Mouse (Mus musculus) small intestine, adult 2 months (tissue): ENCODE data around the gene Wdr78. TPM values are rescaled to one million over a fixed set of nuclear protein-coding genes. Genes with fewer than 3 reads are reported as not detected.
A peak's percentile ranks its signal among the peaks of the same experiment; 100 is the strongest.

ENCODE experiments used
- H3K27ac ChIP-seq: fragments of 200-500 bp; 2 replicates; pipeline ENCODE4 v1.5.1; 2012; ENCODE audit warnings: low read depth, low read length, control low read depth, inconsistent platforms; ENCODE audit not compliant: insufficient read depth
- H3K27me3 ChIP-seq: fragments of 200-500 bp; 2 replicates; pipeline ENCODE4 v1.6.1; 2012; ENCODE audit warnings: mild to moderate bottlenecking, moderate library complexity, low read length, inconsistent platforms; ENCODE audit not compliant: control insufficient read depth, insufficient read depth
- H3K36me3 ChIP-seq: fragments of 200-500 bp; 2 replicates; pipeline ENCODE4 v1.6.1; 2012; ENCODE audit warnings: mild to moderate bottlenecking, low read length, control low read depth, inconsistent platforms; ENCODE audit not compliant: control insufficient read depth, insufficient read depth
- H3K4me1 ChIP-seq: fragments of 200-500 bp; 2 replicates; pipeline ENCODE4 v1.6.1; 2012; ENCODE audit warnings: low read length, inconsistent platforms, mixed read lengths; ENCODE audit not compliant: control insufficient read depth, insufficient read depth, insufficient read length
- H3K4me3 ChIP-seq: fragments of 200-500 bp; 2 replicates; pipeline ENCODE4 v1.5.1; 2012; ENCODE audit warnings: low read depth, mild to moderate bottlenecking, control low read depth, inconsistent platforms, low read length, moderate library complexity
- CTCF ChIP-seq: fragments of 200-500 bp; IDR thresholded peaks from 2 replicates; pipeline ENCODE4 v1.5.1; 2012; ENCODE audit warnings: low read depth, mild to moderate bottlenecking, control low read depth, inconsistent platforms, low read length, moderate library complexity, mixed read lengths; ENCODE audit not compliant: insufficient replicate concordance, insufficient read length; ENCODE audit errors: extremely low read depth
- POLR2A ChIP-seq: fragments of 200-500 bp; IDR thresholded peaks from 2 replicates; pipeline ENCODE4 v1.6.1; 2012; ENCODE audit warnings: low read depth, mild to moderate bottlenecking, control low read depth, inconsistent platforms, low read length, moderate library complexity
- WGBS: fragments of 180-500 bp; shearing (Covaris S2); methylation state at CpG from one replicate; pipeline ENCODE4 v1.1.7; 2018; 5-methylcytosine and 5-hydroxymethylcytosine counted together
- polyA plus RNA-seq: library from polyadenylated mRNA; depleted of rRNA; stranded (reverse); fragments of >200 nt; gene quantifications from 2 replicates; pipeline ENCODE4 v1.2.3, GENCODE M21; 2012

Gene Wdr78
- polyA plus RNA-seq, 1 experiment = 0.09 TPM

DNA sequence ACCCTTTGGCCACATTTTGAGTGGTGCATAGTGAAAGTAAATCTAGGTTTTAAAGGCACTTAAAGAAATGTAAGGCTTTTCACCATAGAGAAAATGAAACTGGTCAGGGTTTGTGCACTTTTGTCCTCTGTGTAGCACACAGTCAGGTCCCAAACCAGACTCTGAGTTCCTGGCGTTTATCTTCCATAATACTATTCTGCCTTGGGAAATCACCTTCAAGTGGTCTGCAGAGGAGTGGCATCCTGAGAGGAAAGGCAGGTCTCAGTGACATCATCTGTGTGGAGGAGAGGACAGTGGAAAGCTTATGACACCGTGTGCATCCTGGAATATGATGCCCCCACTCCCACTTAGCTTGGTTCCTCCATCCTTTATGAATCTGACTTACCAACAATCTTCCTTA, 8.7 kb upstream of the Wdr78 start:
- Histone ChIP-seq H3K27me3 (no peaks in the 10 kb centered on the region), H3K4me3 (peak overlapping the region; percentile 7; the same call in 1 of the 2 replicates), H3K27ac (peak overlapping the region; percentile 58; the same call in 1 of the 2 replicates), H3K36me3 (peaks cover 2% of the 10 kb centered on the region; the same call in 1 of the 2 replicates), H3K4me1 (peaks cover 13% of the 10 kb centered on the region; the same call in 1 of the 2 replicates)
- WGBS = 24% methylated on average over 2 of the region's 2 CpGs
- TF ChIP-seq CTCF (no peak), POLR2A (no peak)

DNA sequence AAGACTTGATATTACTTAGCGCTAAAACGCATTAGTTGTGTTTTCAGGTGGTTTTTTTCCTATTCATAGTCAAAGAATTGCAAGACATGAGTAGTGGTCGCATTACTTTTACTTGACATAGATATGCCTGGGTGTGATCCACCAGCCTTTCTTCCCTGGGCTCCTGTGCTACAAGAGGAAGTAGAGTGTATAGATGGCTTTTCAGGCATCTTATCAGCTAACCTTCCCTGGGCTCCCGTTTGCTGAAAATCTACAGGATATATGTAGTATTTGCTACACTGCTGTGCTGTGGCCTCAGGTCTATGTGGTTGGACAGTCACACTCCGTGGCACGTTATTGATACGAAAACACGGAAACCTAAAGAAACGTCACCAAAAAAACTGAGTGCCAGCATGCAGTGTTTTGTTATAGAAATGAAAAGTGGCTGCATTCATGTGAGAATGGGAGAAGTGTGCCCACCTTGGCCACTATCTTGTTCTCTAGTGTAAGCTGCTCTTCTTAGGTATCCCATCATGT, 6.6 kb upstream of the Wdr78 start:
- H3K4me1 ChIP-seq = peaks cover 11% of the 10 kb centered on the region; the same call in 1 of the 2 replicates
- 40% methylated on average over 9 of the region's 9 CpGs for WGBS
- no peak overlapping the region for H3K27ac ChIP-seq
- TF ChIP-seq POLR2A = no peak
- TF ChIP-seq CTCF = no peak
- H3K4me3 ChIP-seq = no peak overlapping the region
- H3K27me3 ChIP-seq = no peaks in the 10 kb centered on the region
- peaks cover 2% of the 10 kb centered on the region; the same call in 1 of the 2 replicates for H3K36me3 ChIP-seq

- no peak for TF ChIP-seq POLR2A
- TF ChIP-seq CTCF = no peak
- WGBS = under 1% methylated on average over 3 of the region's 3 CpGs
- H3K4me1 ChIP-seq = peaks cover 11% of the 10 kb centered on the region; the same call in 1 of the 2 replicates
- no peaks in the 10 kb centered on the region for H3K27me3 ChIP-seq
- H3K27ac ChIP-seq = no peak overlapping the region
- H3K4me3 ChIP-seq = no peak overlapping the region; the same call in 1 of the 2 replicates
- peaks cover 2% of the 10 kb centered on the region; the same call in 1 of the 2 replicates for H3K36me3 ChIP-seq
Observed at GRCm38 (mm10) chr4:103120395-103120794, 6.0 kb upstream of the Wdr78 start.

- Histone ChIP-seq H3K4me3 (peak overlapping the region; percentile 82), H3K27ac (peak overlapping the region; percentile 92), H3K36me3 (peaks cover 2% of the 10 kb centered on the region; the same call in 1 of the 2 replicates), H3K4me1 (peaks cover 13% of the 10 kb centered on the region; the same call in 1 of the 2 replicates), H3K27me3 (no peaks in the 10 kb centered on the region)
- TF ChIP-seq POLR2A (no peak), CTCF (no peak)
- 2% methylated on average over 4 of the region's 4 CpGs for WGBS
Observed at GRCm38 (mm10) chr4:103120028-103120384, 5.7 kb upstream of the Wdr78 start.

DNA sequence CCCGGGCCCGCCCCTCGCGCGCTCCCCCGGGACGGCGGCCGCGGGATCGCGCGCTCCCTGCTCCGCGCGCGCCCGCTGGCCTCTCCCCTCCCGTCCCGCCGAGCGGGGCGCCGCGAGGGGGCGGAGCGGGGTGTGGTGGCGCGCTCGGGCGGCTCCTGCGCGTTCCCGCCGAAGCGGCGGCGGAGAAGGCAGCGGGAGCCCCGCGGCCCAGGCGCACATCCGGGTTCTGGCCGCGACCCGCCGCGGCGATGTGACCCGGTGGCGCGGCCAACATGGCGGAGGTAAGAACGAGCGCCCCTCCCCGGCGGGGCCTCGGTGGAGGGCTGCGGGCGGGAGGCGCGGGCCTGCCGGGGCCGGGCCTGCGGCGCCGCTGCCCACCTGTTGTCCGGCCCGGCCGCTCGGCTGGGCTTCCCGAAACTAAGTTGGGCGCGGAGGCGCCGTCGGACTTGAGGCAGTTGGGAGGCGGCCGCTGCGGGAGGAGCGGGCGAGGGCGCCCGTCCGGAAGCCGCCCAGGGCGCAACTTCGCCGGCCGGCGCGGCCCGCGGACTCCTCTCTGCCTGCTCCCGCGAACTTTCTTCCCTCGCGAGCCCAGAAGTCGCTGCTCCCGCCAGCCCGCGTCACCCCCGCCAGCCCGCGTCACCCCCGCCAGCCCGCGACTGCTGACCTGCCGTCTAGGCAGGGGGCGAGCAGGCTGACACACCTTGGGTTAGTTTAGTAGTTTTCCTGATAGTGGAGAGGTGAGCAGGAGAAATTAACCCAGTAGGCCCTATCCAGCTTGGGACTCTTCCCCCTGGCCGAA, 5.1 kb upstream of the Wdr78 start:
- no peak for TF ChIP-seq CTCF
- peak; percentile 77 for TF ChIP-seq POLR2A
- Histone ChIP-seq H3K4me3 (peak overlapping the region; percentile 82), H3K4me1 (peaks cover 15% of the 10 kb centered on the region), H3K36me3 (peaks cover under 1% of the 10 kb centered on the region; the same call in 1 of the 2 replicates), H3K27me3 (no peaks in the 10 kb centered on the region), H3K27ac (peak overlapping the region; percentile 92)
- 2% methylated on average over 95 of the region's 111 CpGs for WGBS

- WGBS = 2% methylated on average over 15 of the region's 15 CpGs
- H3K27ac ChIP-seq = peak overlapping the region; percentile 75; the same call in 1 of the 2 replicates
- peak overlapping the region; percentile 82 for H3K4me3 ChIP-seq
- H3K4me1 ChIP-seq = peaks cover 15% of the 10 kb centered on the region
- TF ChIP-seq POLR2A (no peak), CTCF (no peak)
- H3K27me3 ChIP-seq = no peaks in the 10 kb centered on the region
- no peaks in the 10 kb centered on the region; the same call in 1 of the 2 replicates for H3K36me3 ChIP-seq
Observed at GRCm38 (mm10) chr4:103118888-103119228, 4.5 kb upstream of the Wdr78 start.

GRCm38 (mm10) chr4:103113402-103113801, 953 bp downstream of the Wdr78 start:
- H3K27me3 ChIP-seq = no peaks in the 10 kb centered on the region
- H3K4me1 ChIP-seq = peaks cover 6% of the 10 kb centered on the region
- no peaks in the 10 kb centered on the region; the same call in 1 of the 2 replicates for H3K36me3 ChIP-seq
- TF ChIP-seq CTCF = no peak
- no peak for TF ChIP-seq POLR2A
- H3K4me3 ChIP-seq = peak overlapping the region; percentile 97; the same call in 1 of the 2 replicates
- 6% methylated on average over 11 of the region's 11 CpGs for WGBS
- no peak overlapping the region for H3K27ac ChIP-seq
